Mouse (Mus musculus) adrenal gland, adult 8-10 months (tissue): ENCODE results near the gene Rcan1. TPM values are rescaled to one million over a fixed set of nuclear protein-coding genes. Genes with fewer than 3 reads are reported as not detected.
A peak's percentile ranks its signal among the peaks of the same experiment; 100 is the strongest.
"Not testable (repeated sequence)": the region's sequence is repeated elsewhere in the genome, so short reads cannot be mapped to it uniquely, and the experiment has no call there.

Experiments used
- DNase-seq: peaks from one replicate; pipeline ENCODE4 v3.0.0; 2022
- total RNA-seq, 4 experiments: library from RNA; stranded (reverse); gene quantifications; 2 replicates each; pipeline ENCODE4 v1.2.4; 2022

The Rcan1 gene
- total RNA-seq, 4 experiments from 2014 or later = 16.0 to 23.4 (median 19.0) TPM

DNA sequence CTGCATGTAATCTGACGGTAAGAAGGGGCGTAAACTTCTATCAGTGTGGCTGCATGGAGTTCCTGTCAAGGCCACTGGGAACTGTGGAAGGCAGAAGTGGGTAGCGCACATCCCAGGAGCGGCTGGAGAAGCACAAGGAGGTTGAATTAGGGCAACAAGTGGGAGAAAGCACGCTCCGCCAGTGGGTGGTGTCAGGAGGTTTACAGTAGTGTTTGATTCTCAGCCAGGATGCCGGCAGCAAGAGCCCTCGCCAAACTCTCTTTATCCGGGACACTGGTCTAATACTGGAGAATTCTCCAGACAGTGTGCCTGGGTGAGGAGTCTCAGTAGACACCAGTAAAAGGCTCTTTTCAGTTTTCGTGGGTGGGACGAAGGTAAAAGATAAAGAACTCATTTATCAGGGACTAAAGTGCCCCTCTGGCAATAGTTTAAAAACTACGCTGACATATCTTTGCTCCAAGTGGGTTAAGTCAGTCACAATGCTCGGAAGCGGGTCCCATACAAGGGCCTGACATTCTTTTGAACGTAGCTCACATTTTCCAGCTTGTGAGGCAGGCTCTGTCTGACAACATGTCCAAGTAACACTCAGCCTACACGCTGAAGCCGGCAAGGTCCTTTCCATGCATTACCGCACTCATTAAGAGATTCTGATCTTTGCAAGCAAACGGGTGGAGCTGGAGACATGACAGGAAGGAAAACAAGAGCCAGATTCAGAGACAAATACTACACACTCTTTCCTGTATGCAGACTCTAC lies 42.3 kb downstream of the Rcan1 start:
- DNase-seq = no peak

DNA sequence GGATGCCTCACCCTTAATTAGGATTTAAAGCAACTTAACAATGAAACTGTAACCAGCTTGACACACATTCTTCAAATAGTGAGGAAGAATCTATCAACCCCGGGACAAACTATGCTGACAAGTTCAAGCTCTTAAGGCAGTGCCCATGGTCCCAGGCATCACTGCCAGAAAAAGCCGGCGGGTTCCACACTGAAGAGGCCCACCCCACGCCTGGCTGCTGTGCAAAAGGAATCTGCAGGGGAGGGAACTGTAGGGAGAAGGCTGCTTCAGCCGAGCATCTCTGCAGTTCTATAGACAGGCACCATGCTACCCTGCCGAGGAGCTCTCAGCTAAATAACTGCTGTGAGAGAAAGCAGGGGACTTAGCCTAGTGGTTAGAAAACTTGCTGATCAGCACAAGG lies 44.0 kb downstream of the Rcan1 start:
- no peak for DNase-seq

DNA sequence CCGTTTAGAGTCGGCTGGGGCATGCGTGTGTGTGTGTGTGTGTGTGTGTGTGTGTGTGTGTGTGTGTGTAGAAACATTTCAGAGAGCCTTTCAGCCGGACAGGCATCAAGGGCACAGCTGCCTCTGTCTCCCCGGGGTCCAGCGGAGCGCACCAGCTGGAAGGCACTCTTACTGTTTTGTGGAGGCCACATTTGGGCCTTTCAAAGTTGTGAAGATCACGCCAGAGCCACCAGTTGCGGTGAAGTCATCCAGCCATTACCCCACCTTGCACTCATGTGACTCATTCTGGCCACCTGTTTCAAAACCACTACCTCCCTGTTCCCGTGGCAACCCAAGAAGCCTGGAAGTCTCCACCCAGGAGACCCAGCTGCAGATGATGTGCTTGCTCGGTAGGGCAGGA lies 44.8 kb downstream of the Rcan1 start:
- DNase-seq = no peak

DNA sequence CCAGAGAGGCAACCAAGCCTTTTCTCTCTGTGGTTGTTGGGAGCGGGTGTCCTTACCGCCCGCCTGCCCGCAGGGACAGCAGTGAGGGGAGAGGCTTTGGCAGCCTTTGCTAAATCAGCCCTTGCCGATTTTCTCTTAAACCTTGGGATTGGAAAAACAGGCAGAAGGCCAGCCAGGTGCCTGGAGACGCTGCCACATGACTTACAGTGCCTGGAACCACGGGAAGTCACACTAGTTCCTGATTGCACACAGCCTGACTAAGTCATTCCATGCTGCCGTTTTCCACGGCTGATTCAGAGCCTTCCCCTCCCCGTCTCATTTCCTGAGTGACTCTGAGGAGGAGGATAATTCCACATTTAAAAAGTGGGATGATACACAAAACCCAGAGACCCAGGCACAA lies 47.3 kb downstream of the Rcan1 start:
- DNase-seq = no peak

DNA sequence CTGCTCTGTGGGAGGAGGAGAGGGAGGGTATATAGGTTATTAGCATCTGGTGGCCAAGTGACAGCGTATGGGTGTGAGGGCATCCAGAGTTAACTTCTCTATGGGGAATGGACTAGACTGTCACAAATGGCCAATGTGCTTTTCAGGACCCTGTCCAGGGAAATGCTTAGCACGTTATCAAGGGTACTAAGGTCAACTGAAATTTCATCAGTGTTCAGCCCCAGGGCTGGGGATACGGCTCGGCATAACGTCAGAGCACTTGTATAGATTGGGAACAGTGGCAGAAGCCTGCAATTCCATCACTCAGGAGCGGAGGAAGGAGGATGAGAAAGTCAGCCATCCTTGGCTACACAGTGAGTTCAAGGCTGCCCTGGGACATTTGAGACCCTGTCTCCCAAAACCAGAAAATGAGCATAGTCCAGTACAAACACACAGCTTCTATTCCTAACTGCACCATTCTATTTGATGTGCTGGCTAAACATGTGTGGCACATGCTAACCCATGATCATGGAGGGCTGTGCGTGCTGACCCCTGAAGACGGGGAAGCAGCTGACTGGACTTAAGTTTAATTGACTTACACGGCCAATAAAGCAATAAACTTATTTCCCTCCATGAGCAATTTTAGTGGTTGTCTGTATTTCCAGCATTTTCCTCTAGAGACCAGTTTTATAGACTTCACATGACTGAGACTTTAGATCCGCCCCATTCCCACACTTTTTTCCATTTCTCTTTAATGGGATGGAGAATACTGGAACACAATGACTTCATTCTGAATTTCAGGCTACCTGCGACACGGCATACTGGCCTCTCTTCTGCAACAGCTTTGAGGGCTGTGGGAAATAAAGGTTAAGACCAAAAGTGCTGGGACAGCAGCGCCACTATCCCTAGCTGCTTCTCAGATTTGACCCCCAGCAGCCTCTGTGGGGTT lies 48.0 kb downstream of the Rcan1 start:
- DNase-seq = no peak

DNA sequence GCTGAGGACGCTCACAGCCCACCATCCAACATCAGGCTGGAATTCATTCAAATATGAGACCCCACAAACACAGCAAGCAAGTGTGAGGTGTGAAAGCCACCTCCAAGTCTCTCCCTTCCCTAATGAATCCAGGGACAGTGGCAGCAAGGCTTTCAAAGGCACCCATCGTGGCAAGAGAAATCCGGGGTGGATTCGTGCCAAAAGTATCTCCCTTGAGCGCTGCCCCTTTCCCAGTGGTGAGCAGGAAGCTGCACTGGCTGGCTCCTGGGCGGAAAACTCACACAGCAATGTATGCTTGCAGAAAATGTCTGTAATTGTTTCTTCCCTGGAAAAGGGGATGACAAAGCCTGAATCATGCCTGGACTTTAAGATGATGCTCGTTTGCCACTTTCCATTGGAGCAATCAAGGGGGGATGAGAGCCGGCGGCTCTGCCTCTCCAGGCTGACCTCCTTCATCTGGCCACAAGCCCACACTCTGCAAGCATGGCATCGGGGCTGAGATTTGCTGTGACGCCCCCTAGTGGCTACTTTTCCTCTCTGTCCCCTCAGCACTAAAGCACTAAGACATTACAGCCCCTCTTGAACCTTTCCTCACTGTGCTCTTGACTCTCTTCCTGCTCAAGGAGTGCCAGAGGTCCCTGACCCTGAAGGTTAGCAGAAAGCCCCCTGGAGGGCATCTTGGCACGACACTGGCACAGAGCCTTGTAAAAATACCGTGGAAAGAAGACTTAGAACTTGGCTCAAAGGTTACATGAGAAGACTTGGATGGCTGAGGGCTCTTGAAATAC lies 49.3 kb downstream of the Rcan1 start:
- no peak for DNase-seq

DNA sequence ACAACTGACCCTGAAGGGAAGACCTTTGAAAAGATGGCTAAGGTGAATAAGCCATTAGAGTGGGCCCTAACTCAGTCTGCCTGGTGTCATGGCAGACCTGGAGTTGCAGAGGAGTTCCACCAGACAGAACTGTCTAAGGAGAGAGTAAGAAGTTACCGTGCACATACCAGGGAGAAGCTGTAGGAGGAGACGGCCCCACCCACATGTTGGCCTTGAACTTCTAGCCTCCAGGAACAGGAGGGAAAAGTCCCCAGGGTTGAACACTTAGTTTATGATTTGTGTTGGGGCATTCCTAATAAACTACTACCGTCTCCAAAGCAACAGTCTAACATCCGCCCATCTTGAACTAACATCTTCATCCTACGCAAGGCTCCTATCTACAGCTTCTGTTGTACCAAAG lies 50.0 kb downstream of the Rcan1 start:
- no peak for DNase-seq

DNA sequence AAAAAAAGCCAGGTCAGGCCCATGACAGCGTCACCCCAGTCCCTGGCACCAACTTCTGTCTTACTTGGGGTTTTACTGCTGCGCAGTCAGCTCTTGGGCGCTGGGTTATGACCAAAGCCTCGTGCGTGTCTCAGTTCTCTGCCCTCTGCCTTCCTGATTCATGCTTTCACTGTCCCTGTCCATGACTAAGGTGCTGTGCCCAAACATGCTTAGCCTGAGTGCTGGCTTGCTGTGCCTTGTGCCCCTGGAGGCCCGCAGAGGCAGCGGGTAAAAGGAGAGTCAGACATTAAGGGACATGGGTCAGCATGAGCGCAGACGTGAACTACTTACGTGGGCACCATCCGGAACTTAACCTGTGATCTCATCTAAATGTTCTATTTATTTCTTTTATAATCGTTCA lies 51.6 kb downstream of the Rcan1 start:
- DNase-seq = no peak

DNA sequence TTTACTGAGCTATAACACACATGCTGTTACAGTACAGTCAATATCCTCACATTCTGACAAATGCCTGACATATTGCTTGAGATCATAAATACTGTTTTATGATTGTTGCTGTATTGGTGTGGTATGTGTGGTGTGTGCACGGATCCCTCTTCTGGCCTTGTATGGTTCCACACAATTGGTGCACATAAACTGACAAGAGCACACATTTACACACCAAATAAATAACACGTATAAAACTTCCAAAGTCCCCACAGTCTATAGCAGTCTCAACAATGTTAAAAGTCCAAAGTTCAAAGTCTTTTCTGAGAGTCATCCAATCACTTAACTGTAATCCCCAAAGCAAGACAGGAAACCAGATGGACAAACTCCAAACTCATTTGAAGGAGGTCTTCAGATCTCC lies 53.4 kb downstream of the Rcan1 start:
- no peak for DNase-seq

DNA sequence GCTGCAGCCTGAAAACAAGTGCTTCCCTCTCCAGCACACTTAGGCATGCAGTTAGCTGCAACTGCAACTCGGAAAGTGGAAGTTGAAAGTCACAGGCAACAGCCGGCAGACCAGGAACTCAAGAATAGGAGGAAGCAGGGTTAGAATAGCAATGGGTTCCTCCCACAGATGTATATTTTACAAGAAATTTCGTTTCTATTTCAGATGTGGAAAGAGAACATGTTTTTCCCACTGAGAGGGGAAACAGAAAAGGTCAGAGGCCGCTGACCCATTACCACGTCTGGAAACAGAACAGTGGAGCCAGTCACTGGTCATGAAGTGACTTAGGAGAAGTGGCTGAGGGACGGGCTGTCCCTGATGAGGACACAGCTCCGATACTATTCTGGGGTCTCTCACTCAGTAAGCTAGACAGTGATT lies 55.0 kb downstream of the Rcan1 start:
- DNase-seq = no peak

DNA sequence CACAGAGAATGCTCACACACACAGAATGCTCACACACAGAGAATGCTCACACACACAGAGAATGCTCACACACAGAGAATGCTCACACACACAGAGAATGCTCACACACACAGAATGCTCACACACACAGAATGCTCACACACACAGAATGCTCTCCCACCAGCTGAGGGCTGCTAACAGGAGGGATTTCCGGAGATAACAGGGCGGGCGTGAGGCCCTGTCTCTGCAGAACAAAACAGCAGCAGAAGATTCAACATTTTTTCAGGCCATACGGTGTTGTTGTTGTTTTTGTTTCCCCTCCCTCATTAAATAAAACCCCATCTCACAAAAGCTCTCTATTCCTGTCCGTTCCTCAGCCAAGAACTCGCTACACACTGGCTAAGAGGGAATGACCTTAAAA lies 55.6 kb downstream of the Rcan1 start:
- not testable (repeated sequence) for DNase-seq

DNA sequence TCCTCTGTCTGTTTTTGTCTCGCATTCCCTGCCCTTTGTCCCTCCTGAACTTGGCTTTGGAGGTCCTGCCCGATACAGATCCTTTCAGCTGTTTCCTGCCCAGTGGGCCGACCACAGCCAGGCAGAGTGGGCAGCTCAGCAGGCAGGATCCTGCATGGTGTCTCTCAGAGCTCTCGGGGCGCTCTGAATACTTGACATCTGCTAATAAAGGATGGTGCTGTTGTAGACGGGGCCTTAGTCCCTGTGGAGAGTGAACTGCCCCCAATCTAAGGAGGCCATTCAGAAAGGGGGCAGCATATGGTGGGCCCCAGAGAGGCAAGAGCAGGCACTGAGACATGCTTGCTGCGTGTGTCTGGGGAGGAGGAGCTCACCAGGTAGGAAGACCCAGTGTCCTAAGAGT lies 57.8 kb downstream of the Rcan1 start:
- DNase-seq = no peak

DNA sequence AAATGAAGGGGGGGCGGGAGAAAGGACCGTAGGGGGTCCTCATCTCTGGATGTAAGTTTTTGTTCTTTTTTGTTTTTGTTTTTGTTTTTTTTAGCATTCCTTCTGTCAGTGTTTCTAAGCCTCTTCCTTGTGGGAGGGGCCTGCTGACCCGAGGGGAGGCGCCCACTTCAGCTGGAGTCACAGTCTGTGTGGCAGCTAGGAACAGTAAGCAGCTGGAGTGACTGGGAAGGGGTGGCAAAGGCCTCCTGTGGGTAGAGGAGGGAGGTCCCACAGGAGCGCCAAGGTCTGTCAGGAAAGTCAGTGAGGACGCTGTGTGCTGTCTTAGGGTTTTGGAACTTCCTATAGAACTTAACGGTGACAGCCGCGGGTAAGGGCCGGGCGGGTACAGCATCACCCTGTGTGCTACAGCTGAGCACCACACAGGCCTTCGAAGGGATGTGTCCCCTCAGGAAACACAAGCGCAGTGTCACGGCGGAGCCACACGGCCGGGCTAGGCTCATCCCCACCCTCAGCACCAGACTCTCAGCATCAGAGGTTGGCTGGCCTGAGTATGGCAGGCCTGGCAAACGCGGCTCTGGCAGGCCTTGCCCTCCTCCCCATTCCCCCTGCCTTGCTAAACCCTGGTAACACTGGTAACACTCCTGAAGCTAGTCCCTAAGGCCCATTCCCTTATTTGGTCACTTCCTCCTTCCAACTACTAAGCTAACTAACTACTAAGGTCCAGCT lies 58.5 kb downstream of the Rcan1 start:
- no peak for DNase-seq

DNA sequence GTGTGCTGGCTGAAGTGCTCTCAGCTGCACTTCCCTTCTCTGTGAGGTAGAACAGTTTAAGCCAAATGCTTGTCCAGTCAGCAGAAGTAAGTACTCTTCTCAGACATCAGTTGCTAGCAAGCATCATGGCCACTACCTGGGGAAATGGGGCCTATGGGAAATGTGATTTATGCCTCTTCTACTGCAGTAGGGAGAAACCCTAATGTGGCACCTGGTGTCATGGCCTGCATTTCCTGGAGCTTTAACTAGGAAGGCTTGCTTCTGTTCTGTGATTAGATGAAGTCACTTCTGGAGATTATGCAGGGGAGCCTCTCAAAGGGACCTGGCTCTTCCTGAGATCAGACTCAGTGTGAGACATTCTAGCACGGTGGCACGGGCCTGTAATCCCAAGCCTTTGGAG lies 60.3 kb downstream of the Rcan1 start:
- DNase-seq = no peak

DNA sequence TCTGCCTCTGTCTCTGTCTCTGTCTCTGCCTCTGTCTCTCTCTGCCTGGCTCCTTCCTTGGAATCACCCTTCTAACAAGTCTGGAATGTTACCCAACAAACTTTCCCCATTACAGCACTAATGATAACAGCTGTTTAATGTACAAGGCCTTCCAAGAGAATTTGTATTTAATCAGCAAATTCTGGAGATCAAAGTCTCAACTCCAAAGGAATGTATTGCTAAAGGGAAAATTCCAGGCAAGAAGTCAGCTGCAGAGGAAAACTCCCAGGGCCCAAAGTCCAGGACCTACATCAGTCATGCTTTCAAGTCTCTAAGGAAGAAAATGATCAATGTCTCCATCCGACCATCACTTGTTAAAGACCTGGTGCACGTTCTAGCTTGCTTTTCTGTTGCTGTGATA lies 62.8 kb downstream of the Rcan1 start:
- DNase-seq = no peak

DNA sequence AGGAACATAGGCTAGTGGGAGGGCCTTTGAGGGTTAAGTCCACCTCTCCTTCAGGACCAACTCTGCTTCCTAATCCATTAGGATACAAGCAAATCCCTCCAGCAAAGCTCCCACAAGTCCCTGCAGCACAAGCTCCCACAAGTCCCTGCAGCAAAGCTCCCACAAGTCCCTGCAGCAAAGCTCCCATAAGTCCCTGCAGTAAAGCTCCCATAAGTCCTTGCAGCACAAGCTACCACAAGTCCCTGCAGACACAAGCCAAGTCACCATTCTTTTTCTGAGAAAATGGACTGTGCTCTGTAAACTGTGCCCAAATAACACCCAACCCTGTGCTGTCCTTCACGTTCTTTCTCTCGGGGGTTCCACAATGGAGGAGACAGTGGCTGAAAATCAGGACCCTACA lies 66.5 kb downstream of the Rcan1 start:
- DNase-seq = no peak

DNA sequence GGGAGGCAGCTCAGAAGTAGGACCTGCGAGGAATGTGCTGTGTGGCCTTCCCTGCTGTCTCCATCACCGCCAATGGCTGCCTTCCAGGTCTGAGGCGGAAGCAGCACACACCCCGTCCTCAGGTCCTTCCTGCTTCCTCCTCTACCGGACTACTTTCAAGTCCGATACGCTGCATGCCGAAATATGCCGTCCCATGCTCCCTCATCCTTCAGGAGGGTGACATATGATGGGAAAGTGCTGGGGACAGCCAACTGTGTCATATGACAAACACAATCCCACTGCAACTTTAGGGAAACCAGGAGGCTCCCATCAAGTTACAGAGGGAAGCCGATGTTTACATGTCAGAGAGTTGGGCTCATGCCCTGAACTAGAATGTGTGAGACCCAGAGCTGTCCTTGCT lies 67.6 kb downstream of the Rcan1 start:
- no peak for DNase-seq

DNA sequence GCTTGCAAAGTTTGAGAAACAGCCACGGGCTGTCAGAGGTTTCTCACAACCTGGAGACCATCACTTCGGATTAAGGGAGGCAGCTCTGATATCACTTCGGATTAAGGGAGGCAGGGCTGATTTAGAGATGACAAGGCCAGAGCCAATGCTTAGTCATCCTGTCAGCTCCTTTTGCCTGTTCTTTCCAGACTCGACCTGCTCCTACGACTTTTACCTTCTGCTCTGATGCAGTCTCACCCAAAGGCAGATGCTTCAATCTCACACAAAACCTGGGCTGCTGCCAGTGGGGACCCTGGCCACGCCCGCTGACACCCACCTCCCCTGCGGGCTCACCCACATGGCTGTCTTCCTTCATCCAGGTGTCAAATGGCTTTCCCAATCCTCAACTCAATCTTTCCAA lies 68.5 kb downstream of the Rcan1 start:
- DNase-seq = no peak

DNA sequence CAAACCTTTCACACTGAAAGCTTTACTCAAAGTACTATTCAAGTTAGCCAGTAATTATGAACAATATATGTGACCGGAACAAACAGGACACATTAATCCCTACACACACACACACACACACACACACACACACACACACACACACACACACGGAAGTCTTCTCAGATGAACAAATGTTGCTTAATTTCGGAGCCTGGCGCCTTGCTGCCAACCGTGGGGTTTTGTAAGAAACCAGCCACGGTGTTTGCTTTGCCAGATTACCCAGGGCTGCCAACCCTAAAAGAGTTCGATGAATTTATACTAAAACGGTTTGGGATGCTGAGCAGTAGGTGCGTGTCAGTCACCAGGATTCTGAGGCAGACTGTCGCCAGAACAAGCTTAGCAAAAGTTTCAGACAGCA lies 69.5 kb downstream of the Rcan1 start:
- no peak for DNase-seq

DNA sequence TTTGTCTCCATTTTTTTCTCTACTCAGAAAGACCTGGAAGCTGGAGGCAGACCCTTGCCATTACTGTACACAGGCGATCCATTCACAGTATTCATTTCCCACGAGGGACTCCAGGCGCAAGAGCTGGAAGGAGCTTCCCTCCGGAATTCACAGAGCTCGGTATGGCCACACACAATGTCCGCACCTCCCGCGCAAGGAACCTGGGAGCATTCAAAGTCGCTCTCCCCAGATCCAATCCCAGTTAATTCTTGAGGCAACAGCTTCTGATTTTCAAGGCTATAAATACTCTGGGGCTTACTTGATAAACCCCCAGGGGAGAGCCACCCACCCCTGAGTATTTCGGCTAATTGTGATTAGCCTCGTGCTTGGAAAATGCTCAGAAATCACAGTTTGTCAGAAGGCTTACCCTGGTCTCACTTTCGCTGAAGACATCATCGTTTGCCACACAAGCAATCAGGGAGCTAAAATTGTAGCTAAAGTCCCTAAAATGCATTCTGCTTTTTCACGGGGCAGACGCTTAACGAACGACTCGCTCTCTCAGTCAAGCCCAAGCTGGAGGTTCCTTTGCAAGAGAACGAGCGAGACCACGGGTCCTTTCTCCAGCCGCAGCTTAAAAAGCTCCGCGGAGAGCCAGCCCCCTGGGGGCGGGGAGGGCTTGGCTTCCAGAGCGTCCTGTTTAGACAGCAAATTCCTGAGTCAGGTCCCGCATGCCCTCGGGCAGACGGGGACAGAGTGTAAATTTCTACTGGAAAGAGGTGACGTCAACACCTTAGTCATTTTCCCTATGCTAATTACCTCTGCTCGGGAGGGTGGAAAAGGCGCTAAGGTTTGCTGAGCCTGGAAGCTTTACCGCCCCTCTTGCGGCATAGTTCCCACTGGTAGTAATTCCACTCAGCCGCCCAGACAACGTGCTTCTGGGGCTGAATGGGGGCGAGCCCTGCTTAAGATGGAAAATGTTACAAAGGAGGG lies 70.9 kb downstream of the Rcan1 start:
- peak; percentile 77 for DNase-seq

DNA sequence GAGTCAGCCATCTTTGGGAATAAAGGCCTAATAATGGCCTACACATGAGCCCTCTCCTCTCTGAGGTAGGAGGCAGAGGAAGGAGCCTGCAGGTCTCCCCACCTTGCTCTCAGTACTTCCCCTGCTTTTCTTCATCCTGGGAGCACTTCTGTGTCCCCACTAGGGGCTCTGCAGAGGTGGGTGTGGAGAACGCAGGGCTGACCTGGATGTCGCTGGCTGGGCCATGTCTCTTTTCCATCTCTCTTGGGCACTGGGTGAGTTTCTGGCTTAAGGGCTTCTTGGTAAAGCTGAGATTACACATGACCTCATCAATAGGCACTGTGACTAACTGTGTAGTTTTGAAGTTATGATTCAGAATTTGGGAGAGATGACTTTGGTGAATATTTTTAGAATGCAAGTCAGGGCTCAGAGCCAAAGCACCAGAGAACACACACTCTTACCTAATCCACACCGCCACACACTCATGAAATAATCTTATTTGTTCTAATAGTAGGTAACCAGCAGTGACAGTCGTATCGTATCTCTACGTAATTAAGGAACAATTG lies 72.0 kb downstream of the Rcan1 start:
- peak; percentile 26 for DNase-seq
